Mouse (Mus musculus) small intestine, adult 2 months (tissue): ENCODE results near the gene Cacnb4. TPM values are rescaled to one million over a fixed set of nuclear protein-coding genes. Genes with fewer than 3 reads are reported as not detected.

Source experiments
- H3K27ac ChIP-seq: fragments of 200-500 bp; 2 replicates; pipeline ENCODE4 v1.5.1; 2012; ENCODE audit warnings: low read depth, low read length, control low read depth, inconsistent platforms; ENCODE audit not compliant: insufficient read depth
- H3K27me3 ChIP-seq: fragments of 200-500 bp; 2 replicates; pipeline ENCODE4 v1.6.1; 2012; ENCODE audit warnings: mild to moderate bottlenecking, moderate library complexity, low read length, inconsistent platforms; ENCODE audit not compliant: control insufficient read depth, insufficient read depth
- H3K36me3 ChIP-seq: fragments of 200-500 bp; 2 replicates; pipeline ENCODE4 v1.6.1; 2012; ENCODE audit warnings: mild to moderate bottlenecking, low read length, control low read depth, inconsistent platforms; ENCODE audit not compliant: control insufficient read depth, insufficient read depth
- H3K4me1 ChIP-seq: fragments of 200-500 bp; 2 replicates; pipeline ENCODE4 v1.6.1; 2012; ENCODE audit warnings: low read length, inconsistent platforms, mixed read lengths; ENCODE audit not compliant: control insufficient read depth, insufficient read depth, insufficient read length
- H3K4me3 ChIP-seq: fragments of 200-500 bp; 2 replicates; pipeline ENCODE4 v1.5.1; 2012; ENCODE audit warnings: low read depth, mild to moderate bottlenecking, control low read depth, inconsistent platforms, low read length, moderate library complexity
- CTCF ChIP-seq: fragments of 200-500 bp; IDR thresholded peaks from 2 replicates; pipeline ENCODE4 v1.5.1; 2012; ENCODE audit warnings: low read depth, mild to moderate bottlenecking, control low read depth, inconsistent platforms, low read length, moderate library complexity, mixed read lengths; ENCODE audit not compliant: insufficient replicate concordance, insufficient read length; ENCODE audit errors: extremely low read depth
- POLR2A ChIP-seq: fragments of 200-500 bp; IDR thresholded peaks from 2 replicates; pipeline ENCODE4 v1.6.1; 2012; ENCODE audit warnings: low read depth, mild to moderate bottlenecking, control low read depth, inconsistent platforms, low read length, moderate library complexity
- WGBS: fragments of 180-500 bp; shearing (Covaris S2); methylation state at CpG from one replicate; pipeline ENCODE4 v1.1.7; 2018; 5-methylcytosine and 5-hydroxymethylcytosine counted together
- polyA plus RNA-seq: library from polyadenylated mRNA; depleted of rRNA; stranded (reverse); fragments of >200 nt; gene quantifications from 2 replicates; pipeline ENCODE4 v1.2.3, GENCODE M21; 2012

Cacnb4 gene
- polyA plus RNA-seq, 1 experiment = 0.03 TPM

DNA sequence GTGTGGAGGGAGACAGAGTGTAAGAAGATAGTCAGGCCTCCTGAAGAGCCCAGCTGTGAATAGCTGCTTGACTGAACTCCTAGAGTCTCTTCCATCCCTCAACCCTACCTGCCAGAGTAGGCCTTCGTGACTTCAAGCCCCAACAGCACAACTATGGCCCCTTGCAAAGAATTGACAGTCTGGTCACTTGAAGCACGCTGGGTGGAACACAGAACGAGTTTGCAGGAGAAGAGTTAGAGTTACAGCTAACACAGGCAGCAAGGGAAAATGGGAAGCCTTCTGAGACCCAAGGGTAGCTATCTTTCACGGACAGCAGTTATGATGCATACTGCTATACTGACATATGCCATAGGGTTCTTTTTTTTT lies 119.7 kb downstream of the Cacnb4 start:
- no peak for TF ChIP-seq CTCF
- no peak for TF ChIP-seq POLR2A
- H3K27ac ChIP-seq = no peak overlapping the region
- WGBS = 77% methylated on average over 4 of the region's 4 CpGs

GRCm38 (mm10) chr2:52556298-52556960 lies 120.2 kb downstream of the Cacnb4 start:
- TF ChIP-seq POLR2A = no peak
- TF ChIP-seq CTCF = no peak
- Histone ChIP-seq H3K27me3 (no peaks in the 10 kb centered on the region), H3K36me3 (no peaks in the 10 kb centered on the region), H3K4me3 (no peak overlapping the region), H3K4me1 (no peaks in the 10 kb centered on the region), H3K27ac (no peak overlapping the region)
- 82% methylated on average over 20 of the region's 20 CpGs for WGBS

More for the DNA sequence above, 119.7 kb downstream of the Cacnb4 start:
- Histone ChIP-seq H3K4me1 (no peaks in the 10 kb centered on the region), H3K36me3 (no peaks in the 10 kb centered on the region), H3K27me3 (no peaks in the 10 kb centered on the region), H3K4me3 (no peak overlapping the region)

DNA sequence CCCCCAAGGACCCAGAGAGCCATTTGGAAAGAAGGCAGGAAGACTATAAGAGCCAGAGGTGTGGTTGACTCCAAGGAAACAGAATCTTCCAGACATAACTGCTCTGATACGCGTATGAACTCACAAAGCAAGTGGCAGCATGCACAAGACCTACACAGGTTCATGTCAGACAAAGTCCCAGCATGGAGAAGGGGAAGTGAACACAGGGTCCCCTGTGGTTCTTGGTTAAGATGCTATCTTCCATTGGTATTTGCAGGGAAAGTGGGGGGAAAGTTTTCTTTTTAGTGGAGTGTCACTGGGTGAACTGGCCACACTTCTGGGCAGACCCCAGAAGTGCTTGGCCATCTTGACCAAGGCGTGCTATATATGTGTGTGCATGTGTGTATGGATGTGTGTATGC lies 128.2 kb downstream of the Cacnb4 start:
- Histone ChIP-seq H3K36me3 (no peaks in the 10 kb centered on the region), H3K4me1 (no peaks in the 10 kb centered on the region), H3K27ac (no peak overlapping the region), H3K27me3 (no peaks in the 10 kb centered on the region), H3K4me3 (no peak overlapping the region)
- no peak for TF ChIP-seq CTCF
- TF ChIP-seq POLR2A = no peak
- WGBS = 88% methylated on average over 3 of the region's 3 CpGs

DNA sequence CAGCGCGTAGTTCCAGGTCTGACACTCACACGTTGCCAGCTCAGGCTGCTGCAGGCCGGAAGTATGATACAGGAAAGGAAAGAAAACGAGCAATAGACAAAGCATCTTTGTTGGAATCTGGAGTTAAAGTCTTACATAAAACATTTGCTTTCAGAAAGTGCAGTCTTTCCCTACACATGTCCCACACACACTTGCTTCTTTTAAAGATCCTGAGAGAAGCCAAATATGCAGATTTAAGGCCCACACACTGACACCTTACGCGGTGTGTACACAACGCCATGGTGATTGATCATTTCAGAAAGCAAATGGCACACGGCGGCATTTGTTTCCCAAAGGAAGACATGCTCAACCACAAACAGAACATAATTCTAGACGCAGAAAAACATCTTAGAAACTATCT lies 129.3 kb downstream of the Cacnb4 start:
- Histone ChIP-seq H3K4me1 (no peaks in the 10 kb centered on the region), H3K36me3 (no peaks in the 10 kb centered on the region), H3K27ac (no peak overlapping the region), H3K4me3 (no peak overlapping the region), H3K27me3 (no peaks in the 10 kb centered on the region)
- whole genome bisulfite sequencing = 77% methylated on average over 11 of the region's 11 CpGs
- TF ChIP-seq POLR2A (no peak), CTCF (no peak)

GRCm38 (mm10) chr2:52544527-52544926 lies 132.1 kb downstream of the Cacnb4 start:
- H3K4me3 ChIP-seq = no peak overlapping the region
- WGBS = 61% methylated on average over 2 of the region's 2 CpGs
- H3K27ac ChIP-seq = no peak overlapping the region

DNA sequence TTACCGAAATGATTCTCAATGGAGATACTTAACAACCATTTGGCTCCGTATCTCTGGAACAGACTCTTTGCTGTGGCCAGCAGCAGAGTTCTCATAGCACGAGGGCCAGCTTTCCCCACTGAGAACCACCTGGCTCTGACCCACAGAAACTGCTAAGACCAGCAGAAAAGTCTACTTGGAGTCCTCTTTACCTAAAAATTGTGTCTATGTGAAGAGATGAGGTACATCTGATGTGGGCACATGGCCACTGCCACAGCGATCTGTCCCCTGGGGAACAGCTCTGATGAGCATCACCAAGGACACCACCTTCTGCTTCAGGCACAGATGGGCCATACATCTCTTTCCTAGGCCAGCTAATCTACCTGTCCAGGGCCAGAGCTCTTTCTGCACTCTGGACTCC lies 135.6 kb downstream of the Cacnb4 start:
- no peak overlapping the region for H3K27ac ChIP-seq
- 83% methylated on average over 4 of the region's 4 CpGs for WGBS
- no peaks in the 10 kb centered on the region for H3K36me3 ChIP-seq
- no peak overlapping the region for H3K4me3 ChIP-seq
- no peak for TF ChIP-seq POLR2A
- no peak for TF ChIP-seq CTCF
- H3K27me3 ChIP-seq = no peaks in the 10 kb centered on the region
- H3K4me1 ChIP-seq = no peaks in the 10 kb centered on the region

More at GRCm38 (mm10) chr2:52544527-52544926, 132.1 kb downstream of the Cacnb4 start:
- no peaks in the 10 kb centered on the region for H3K4me1 ChIP-seq
- H3K36me3 ChIP-seq = no peaks in the 10 kb centered on the region
- no peaks in the 10 kb centered on the region for H3K27me3 ChIP-seq
- TF ChIP-seq POLR2A (no peak), CTCF (no peak)

GRCm38 (mm10) chr2:52539318-52539717 lies 137.3 kb downstream of the Cacnb4 start:
- no peak overlapping the region for H3K27ac ChIP-seq
- H3K4me3 ChIP-seq = no peak overlapping the region
- no peak for TF ChIP-seq POLR2A
- no peak for TF ChIP-seq CTCF
- no peaks in the 10 kb centered on the region for H3K27me3 ChIP-seq
- WGBS = 72% methylated on average over 6 of the region's 6 CpGs
- H3K36me3 ChIP-seq = no peaks in the 10 kb centered on the region
- H3K4me1 ChIP-seq = no peaks in the 10 kb centered on the region
